Mouse (Mus musculus): ENCODE data around the gene Mnd1.

GRCm38 (mm10) chr3:84060128-84060527, 95.5 kb downstream of the Mnd1 start:
- TF ChIP-seq POLR2A (IDR thresholded peaks at IDR 0.05; ENCODE audit: control insufficient read depth, low read depth, low read length) = no peak
- TF ChIP-seq CTCF (IDR thresholded peaks at IDR 0.05; ENCODE audit: control insufficient read depth, insufficient read depth, insufficient replicate concordance, low read depth, low read length) = no peak

Data from testis, adult 2 months (tissue).